Mouse (Mus musculus): ENCODE measurements around the gene Il15ra. TPM values are rescaled to one million over a fixed set of nuclear protein-coding genes. Genes with fewer than 3 reads are reported as not detected.

The Il15ra gene
- polyA plus RNA-seq, 1 experiment from 2014 or later, result 2.5 TPM

GRCm38 (mm10) chr2:11663961-11664360 is 41.1 kb upstream of the Il15ra start:
- ATAC-seq (ENCODE audit: low FRiP score, low TSS enrichment), result peak; percentile 72; the same call in 1 of the 2 replicates

DNA sequence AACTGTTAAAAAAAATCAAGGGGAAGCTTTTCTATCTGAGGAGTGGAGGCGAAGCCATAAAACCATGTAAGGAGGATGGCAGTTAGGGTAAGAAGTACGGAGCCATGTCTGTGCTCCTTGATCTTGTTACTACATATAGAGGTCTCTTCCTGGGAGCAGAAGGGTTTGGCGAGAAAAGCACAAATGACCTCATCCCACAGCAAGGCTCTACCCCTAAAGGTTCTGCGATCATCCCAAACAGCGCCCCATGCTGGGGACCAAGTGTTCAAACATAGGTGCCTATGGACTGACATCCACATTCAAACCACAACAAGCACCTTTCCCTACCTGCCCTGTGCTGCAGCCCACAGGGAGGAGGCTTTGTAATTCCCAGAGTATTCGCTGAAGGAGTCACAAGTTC is 40.7 kb upstream of the Il15ra start:
- H3K36me3 ChIP-seq (ENCODE audit: control insufficient read depth, insufficient read depth, low read length), result no peaks in the 10 kb centered on the region
- H3K4me2 ChIP-seq (replicated peaks; ENCODE audit: low read depth), result peak overlapping the region; percentile 42; the same call in 1 of the 2 replicates
- ATAC-seq (ENCODE audit: low FRiP score, low TSS enrichment) (peak; percentile 60; the same call in 1 of the 2 replicates), DNase-seq (ENCODE audit: low spot score) (peak; percentile 16)
- H3K27ac ChIP-seq (replicated peaks), result no peak overlapping the region
- H3K9me3 ChIP-seq (ENCODE audit: control insufficient read depth, low read length), result no peaks in the 10 kb centered on the region
- TF ChIP-seq CTCF (IDR thresholded peaks at IDR 0.05; ENCODE audit: low read depth) (peak; percentile 20; the same call in 1 of the 2 replicates), EP300 (optimal IDR thresholded peaks at IDR 0.05) (no peak)
- 40% methylated on average over 6 of the region's 6 CpGs for WGBS
- H3K4me3 ChIP-seq (ENCODE audit: low read depth, low read length), result 0 out of 2 replicates have a peak overlapping the region, but pooled peaks have one; percentile 4
- no peaks in the 10 kb centered on the region for H3K27me3 ChIP-seq (ENCODE audit: control insufficient read depth, insufficient read depth, low read length)
- no peaks in the 10 kb centered on the region for H3K4me1 ChIP-seq (replicated peaks; ENCODE audit: control insufficient read depth, insufficient read depth)
- no peak overlapping the region for H3K9ac ChIP-seq (ENCODE audit: low read length)

More at GRCm38 (mm10) chr2:11663961-11664360, 41.1 kb upstream of the Il15ra start:
- H3K27ac ChIP-seq (replicated peaks), result no peak overlapping the region
- peak; percentile 74 for DNase-seq (ENCODE audit: low spot score)
- H3K4me3 ChIP-seq (ENCODE audit: low read depth, low read length), result 0 out of 2 replicates have a peak overlapping the region, but pooled peaks have one; percentile 4
- no peak overlapping the region for H3K9ac ChIP-seq (ENCODE audit: low read length)
- H3K4me1 ChIP-seq (replicated peaks; ENCODE audit: control insufficient read depth, insufficient read depth), result no peaks in the 10 kb centered on the region
- H3K4me2 ChIP-seq (replicated peaks; ENCODE audit: low read depth), result peak overlapping the region; percentile 42; the same call in 1 of the 2 replicates
- no peaks in the 10 kb centered on the region for H3K27me3 ChIP-seq (ENCODE audit: control insufficient read depth, insufficient read depth, low read length)
- no peaks in the 10 kb centered on the region for H3K9me3 ChIP-seq (ENCODE audit: control insufficient read depth, low read length)
- WGBS, result 5% methylated on average over 10 of the region's 10 CpGs
- H3K36me3 ChIP-seq (ENCODE audit: control insufficient read depth, insufficient read depth, low read length), result no peaks in the 10 kb centered on the region
- TF ChIP-seq EP300 (optimal IDR thresholded peaks at IDR 0.05) (no peak), CTCF (IDR thresholded peaks at IDR 0.05; ENCODE audit: low read depth) (peak; percentile 92)

GRCm38 (mm10) chr2:11664806-11665205 is 40.3 kb upstream of the Il15ra start:
- H3K36me3 ChIP-seq (ENCODE audit: control insufficient read depth, insufficient read depth, low read length), result no peaks in the 10 kb centered on the region
- no peak overlapping the region for H3K9ac ChIP-seq (ENCODE audit: low read length)
- H3K4me3 ChIP-seq (ENCODE audit: low read depth, low read length), result no peak overlapping the region
- ATAC-seq (ENCODE audit: low FRiP score, low TSS enrichment), result no peak
- H3K27me3 ChIP-seq (ENCODE audit: control insufficient read depth, insufficient read depth, low read length), result no peaks in the 10 kb centered on the region
- no peaks in the 10 kb centered on the region for H3K9me3 ChIP-seq (ENCODE audit: control insufficient read depth, low read length)
- H3K4me2 ChIP-seq (replicated peaks; ENCODE audit: low read depth), result no peak overlapping the region
- TF ChIP-seq EP300 (optimal IDR thresholded peaks at IDR 0.05) (no peak), CTCF (IDR thresholded peaks at IDR 0.05; ENCODE audit: low read depth) (no peak)
- no peak for DNase-seq (ENCODE audit: low spot score)
- no peaks in the 10 kb centered on the region for H3K4me1 ChIP-seq (replicated peaks; ENCODE audit: control insufficient read depth, insufficient read depth)
- H3K27ac ChIP-seq (replicated peaks), result no peak overlapping the region
- 78% methylated on average over 4 of the region's 4 CpGs for WGBS

DNA sequence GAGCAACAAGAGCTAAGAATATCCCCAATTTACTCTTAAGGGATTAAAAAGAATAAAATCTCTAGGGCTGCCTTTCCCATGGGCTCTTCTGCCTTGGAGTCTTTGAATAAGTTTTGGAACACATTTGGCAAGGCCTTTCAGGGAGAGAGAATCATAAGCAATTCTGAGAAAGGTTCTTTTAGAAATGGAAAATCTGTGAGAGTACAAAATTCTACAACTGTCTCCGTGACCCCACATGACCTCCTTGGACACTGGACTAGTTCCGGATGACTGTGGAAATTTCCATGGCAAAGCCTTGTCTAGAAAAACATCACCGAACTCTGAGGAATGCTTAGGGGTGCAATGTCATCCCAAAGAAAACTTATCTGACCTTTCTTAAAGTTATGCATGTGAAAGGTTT is 39.8 kb upstream of the Il15ra start:
- no peak for DNase-seq (ENCODE audit: low spot score)
- WGBS, result 90% methylated on average over 3 of the region's 3 CpGs
- Histone ChIP-seq H3K9ac (ENCODE audit: low read length) (no peak overlapping the region), H3K27me3 (ENCODE audit: control insufficient read depth, insufficient read depth, low read length) (no peaks in the 10 kb centered on the region), H3K4me3 (ENCODE audit: low read depth, low read length) (no peak overlapping the region), H3K36me3 (ENCODE audit: control insufficient read depth, insufficient read depth, low read length) (no peaks in the 10 kb centered on the region), H3K4me2 (replicated peaks; ENCODE audit: low read depth) (no peak overlapping the region), H3K27ac (replicated peaks) (no peak overlapping the region), H3K9me3 (ENCODE audit: control insufficient read depth, low read length) (no peaks in the 10 kb centered on the region), H3K4me1 (replicated peaks; ENCODE audit: control insufficient read depth, insufficient read depth) (no peaks in the 10 kb centered on the region)
- ATAC-seq (ENCODE audit: low FRiP score, low TSS enrichment), result no peak
- TF ChIP-seq CTCF (IDR thresholded peaks at IDR 0.05; ENCODE audit: low read depth), result no peak
- TF ChIP-seq EP300 (optimal IDR thresholded peaks at IDR 0.05), result no peak

DNA sequence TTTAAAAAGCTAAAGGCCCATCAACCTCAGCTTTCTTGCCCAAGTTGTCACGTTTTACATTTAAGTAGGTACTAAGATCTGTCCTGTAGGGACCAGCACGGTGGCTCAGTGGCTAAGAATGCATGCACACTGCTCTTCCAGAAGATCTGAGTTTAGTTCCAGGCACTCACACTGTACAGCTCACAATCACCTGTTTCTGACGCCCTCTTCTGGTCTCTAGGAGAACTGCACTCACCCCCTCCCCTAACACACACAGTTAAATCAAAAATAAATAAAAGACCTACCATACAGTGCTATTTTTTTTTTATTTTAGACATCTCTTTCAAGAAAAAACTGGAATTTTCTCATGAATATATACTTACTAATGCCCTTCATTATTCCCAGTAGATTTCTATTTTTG is 32.9 kb upstream of the Il15ra start:
- H3K9ac ChIP-seq (ENCODE audit: low read length), result no peak overlapping the region
- no peak for TF ChIP-seq EP300 (optimal IDR thresholded peaks at IDR 0.05)
- TF ChIP-seq CTCF (IDR thresholded peaks at IDR 0.05; ENCODE audit: low read depth), result peak; percentile 48
- DNase-seq (ENCODE audit: low spot score), result no peak
- H3K27ac ChIP-seq (replicated peaks), result no peak overlapping the region
- H3K27me3 ChIP-seq (ENCODE audit: control insufficient read depth, insufficient read depth, low read length), result no peaks in the 10 kb centered on the region
- H3K4me2 ChIP-seq (replicated peaks; ENCODE audit: low read depth), result no peak overlapping the region
- no peak overlapping the region for H3K4me3 ChIP-seq (ENCODE audit: low read depth, low read length)
- no peak for ATAC-seq (ENCODE audit: low FRiP score, low TSS enrichment)
- 27% methylated on average over 3 of the region's 3 CpGs for WGBS
- no peaks in the 10 kb centered on the region for H3K4me1 ChIP-seq (replicated peaks; ENCODE audit: control insufficient read depth, insufficient read depth)
- H3K9me3 ChIP-seq (ENCODE audit: control insufficient read depth, low read length), result no peaks in the 10 kb centered on the region
- no peaks in the 10 kb centered on the region for H3K36me3 ChIP-seq (ENCODE audit: control insufficient read depth, insufficient read depth, low read length)

DNA sequence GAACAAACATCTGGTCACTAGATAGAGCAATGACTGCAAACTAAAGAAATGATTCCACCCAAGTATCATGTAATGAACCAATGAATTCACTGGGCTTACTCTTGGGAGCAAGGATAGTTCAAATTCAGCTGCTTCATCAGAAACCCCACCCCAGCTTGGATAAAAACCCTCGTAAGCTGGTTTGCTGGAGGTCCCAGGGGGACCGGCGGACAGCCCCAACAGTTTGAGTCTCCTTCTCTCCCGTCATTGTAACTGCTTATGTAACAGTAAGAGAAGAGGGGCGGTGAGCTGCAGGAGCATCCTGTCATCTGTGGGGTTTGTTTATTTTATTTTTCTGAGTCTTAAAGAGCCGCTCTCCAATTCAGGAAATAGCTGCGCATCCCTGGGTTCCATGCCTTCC is 25.5 kb upstream of the Il15ra start:
- H3K27ac ChIP-seq (replicated peaks), result no peak overlapping the region
- ATAC-seq (ENCODE audit: low FRiP score, low TSS enrichment), result no peak
- H3K36me3 ChIP-seq (ENCODE audit: control insufficient read depth, insufficient read depth, low read length), result no peaks in the 10 kb centered on the region
- H3K27me3 ChIP-seq (ENCODE audit: control insufficient read depth, insufficient read depth, low read length), result no peaks in the 10 kb centered on the region
- H3K9ac ChIP-seq (ENCODE audit: low read length), result no peak overlapping the region
- no peaks in the 10 kb centered on the region for H3K9me3 ChIP-seq (ENCODE audit: control insufficient read depth, low read length)
- 54% methylated on average over 7 of the region's 7 CpGs for WGBS
- DNase-seq (ENCODE audit: low spot score), result no peak
- TF ChIP-seq EP300 (optimal IDR thresholded peaks at IDR 0.05), result no peak
- no peak for TF ChIP-seq CTCF (IDR thresholded peaks at IDR 0.05; ENCODE audit: low read depth)
- no peak overlapping the region for H3K4me3 ChIP-seq (ENCODE audit: low read depth, low read length)
- no peaks in the 10 kb centered on the region for H3K4me1 ChIP-seq (replicated peaks; ENCODE audit: control insufficient read depth, insufficient read depth)
- H3K4me2 ChIP-seq (replicated peaks; ENCODE audit: low read depth), result no peak overlapping the region
